Mouse (Mus musculus): Measurements from ENCODE around the gene Phc2. TPM values are rescaled to one million over a fixed set of nuclear protein-coding genes. Genes with fewer than 3 reads are reported as not detected.

Gene Phc2
- polyA plus RNA-seq, 1 experiment from 2014 or later, result 46.9 TPM

DNA sequence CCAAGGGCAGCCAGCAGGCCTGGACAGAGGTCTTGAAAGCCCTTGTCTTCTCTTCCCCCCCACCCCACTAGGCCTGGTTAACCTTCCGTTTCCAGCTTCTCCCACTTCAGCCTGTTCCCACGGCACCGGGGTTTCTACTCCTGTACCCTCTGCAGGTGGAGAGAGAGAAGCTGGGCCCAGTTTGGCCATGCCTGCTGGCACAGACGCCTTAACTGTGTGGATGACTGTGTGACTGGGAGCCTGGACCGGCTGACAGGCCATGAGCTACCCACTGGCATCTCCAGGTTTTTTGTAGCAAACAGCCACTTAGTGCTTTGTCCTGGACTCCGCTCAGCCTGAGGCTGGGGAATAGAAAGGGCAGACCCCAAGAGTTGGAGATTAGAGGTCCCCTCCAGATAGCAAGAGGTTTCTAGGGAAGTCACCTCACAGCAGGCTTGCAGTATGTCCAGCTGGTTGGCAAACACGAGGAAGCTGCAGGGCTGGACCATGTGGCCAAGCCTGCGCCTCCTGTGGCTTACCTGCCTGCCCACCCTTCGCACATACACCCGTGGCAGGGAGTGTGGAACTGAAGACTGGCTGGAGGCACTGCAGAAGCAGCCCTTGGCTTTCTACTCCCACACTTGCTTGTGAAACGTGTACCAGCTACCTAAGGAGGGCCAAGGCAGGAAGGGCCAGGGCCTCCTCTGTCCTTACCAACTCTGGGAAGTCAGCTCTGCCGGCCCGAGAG, 97.7 kb downstream of the Phc2 start:
- WGBS, result 86% methylated on average over 13 of the region's 13 CpGs
- H3K36me3 ChIP-seq, result peaks cover 62% of the 10 kb centered on the region

GRCm38 (mm10) chr4:128753571-128753970, 99.1 kb downstream of the Phc2 start:
- Histone ChIP-seq H3K36me3 (peaks cover 48% of the 10 kb centered on the region), H3K9me3 (no peaks in the 10 kb centered on the region), H3K27ac (no peak overlapping the region), H3K4me1 (no peaks in the 10 kb centered on the region), H3K4me2 (no peak overlapping the region), H3K9ac (no peak overlapping the region), H3K4me3 (replicated peaks) (no peak overlapping the region), H3K27me3 (replicated peaks) (no peaks in the 10 kb centered on the region)
- WGBS, result 91% methylated on average over 7 of the region's 7 CpGs
- no peak for ATAC-seq (ENCODE audit: insufficient read depth, low FRiP score, low read depth)

More for the DNA sequence above, 97.7 kb downstream of the Phc2 start:
- Histone ChIP-seq H3K4me2 (no peak overlapping the region), H3K9me3 (no peaks in the 10 kb centered on the region), H3K4me3 (replicated peaks) (no peak overlapping the region), H3K27me3 (replicated peaks) (no peaks in the 10 kb centered on the region), H3K9ac (no peak overlapping the region), H3K4me1 (no peaks in the 10 kb centered on the region), H3K27ac (no peak overlapping the region)
- no peak for ATAC-seq (ENCODE audit: insufficient read depth, low FRiP score, low read depth)

- no peak within 1 kb of the TSS for H3K4me2 ChIP-seq
- H3K9me3 ChIP-seq, result no peaks in the 10 kb centered on the region
- no peaks in the 10 kb centered on the region for H3K4me1 ChIP-seq
- 74% methylated on average over 3 of the region's 3 CpGs for WGBS
- H3K9ac ChIP-seq, result no peak within 1 kb of the TSS
- ATAC-seq (ENCODE audit: insufficient read depth, low FRiP score, low read depth), result no peak
- no peak within 1 kb of the TSS for H3K27ac ChIP-seq
- no peak within 1 kb of the TSS for H3K4me3 ChIP-seq (replicated peaks)
- no peaks in the 10 kb centered on the region for H3K27me3 ChIP-seq (replicated peaks)
- peaks cover 34% of the 10 kb centered on the region for H3K36me3 ChIP-seq
These were observed 100.6 kb downstream of the Phc2 start, which contains the start of gene A3galt2 for GRCm38 (mm10) chr4:128755064-128755463. Gene A3galt2 (plus strand): TSS chr4:128755364.

GRCm38 (mm10) chr4:128755900-128756299, 101.4 kb downstream of the Phc2 start:
- 77% methylated on average over 7 of the region's 7 CpGs for WGBS
- Histone ChIP-seq H3K9ac (no peak overlapping the region), H3K9me3 (no peaks in the 10 kb centered on the region), H3K27ac (no peak overlapping the region), H3K4me1 (no peaks in the 10 kb centered on the region), H3K36me3 (peaks cover 28% of the 10 kb centered on the region), H3K4me3 (replicated peaks) (no peak overlapping the region), H3K27me3 (replicated peaks) (no peaks in the 10 kb centered on the region), H3K4me2 (no peak overlapping the region)
- no peak for ATAC-seq (ENCODE audit: insufficient read depth, low FRiP score, low read depth)

GRCm38 (mm10) chr4:128759214-128759613, 104.7 kb downstream of the Phc2 start:
- Histone ChIP-seq H3K4me3 (replicated peaks) (no peak overlapping the region), H3K4me2 (no peak overlapping the region), H3K36me3 (no peaks in the 10 kb centered on the region), H3K27me3 (replicated peaks) (no peaks in the 10 kb centered on the region), H3K9me3 (no peaks in the 10 kb centered on the region), H3K27ac (no peak overlapping the region), H3K9ac (no peak overlapping the region), H3K4me1 (no peaks in the 10 kb centered on the region)
- 77% methylated on average over 5 of the region's 5 CpGs for WGBS
- ATAC-seq (ENCODE audit: insufficient read depth, low FRiP score, low read depth), result no peak

GRCm38 (mm10) chr4:128760029-128760428, 105.5 kb downstream of the Phc2 start:
- ATAC-seq (ENCODE audit: insufficient read depth, low FRiP score, low read depth), result 0 out of 2 replicates have a peak, but pooled peaks have one; percentile 45
- H3K27me3 ChIP-seq (replicated peaks), result no peaks in the 10 kb centered on the region
- no peak overlapping the region for H3K4me3 ChIP-seq (replicated peaks)
- no peak overlapping the region for H3K27ac ChIP-seq
- no peak overlapping the region for H3K9ac ChIP-seq
- no peak overlapping the region for H3K4me2 ChIP-seq
- H3K9me3 ChIP-seq, result no peaks in the 10 kb centered on the region
- no peaks in the 10 kb centered on the region for H3K4me1 ChIP-seq
- H3K36me3 ChIP-seq, result no peaks in the 10 kb centered on the region
- 79% methylated on average over 6 of the region's 6 CpGs for WGBS

- 93% methylated on average over 20 of the region's 20 CpGs for WGBS
- Histone ChIP-seq H3K36me3 (no peaks in the 10 kb centered on the region), H3K9me3 (no peaks in the 10 kb centered on the region), H3K9ac (no peak overlapping the region), H3K4me3 (replicated peaks) (no peak overlapping the region), H3K27ac (no peak overlapping the region), H3K4me2 (no peak overlapping the region), H3K4me1 (no peaks in the 10 kb centered on the region), H3K27me3 (replicated peaks) (no peaks in the 10 kb centered on the region)
- ATAC-seq (ENCODE audit: insufficient read depth, low FRiP score, low read depth), result no peak
These were observed 112.4 kb downstream of the Phc2 start for GRCm38 (mm10) chr4:128766929-128767328.

- Histone ChIP-seq H3K4me1 (no peaks in the 10 kb centered on the region), H3K4me3 (replicated peaks) (no peak overlapping the region), H3K4me2 (no peak overlapping the region), H3K9me3 (no peaks in the 10 kb centered on the region), H3K27me3 (replicated peaks) (no peaks in the 10 kb centered on the region), H3K27ac (no peak overlapping the region), H3K36me3 (peaks cover 11% of the 10 kb centered on the region), H3K9ac (no peak overlapping the region)
- WGBS, result 73% methylated on average over 13 of the region's 13 CpGs
- ATAC-seq (ENCODE audit: insufficient read depth, low FRiP score, low read depth), result no peak
These were observed 113.6 kb downstream of the Phc2 start for GRCm38 (mm10) chr4:128768120-128768519.

DNA sequence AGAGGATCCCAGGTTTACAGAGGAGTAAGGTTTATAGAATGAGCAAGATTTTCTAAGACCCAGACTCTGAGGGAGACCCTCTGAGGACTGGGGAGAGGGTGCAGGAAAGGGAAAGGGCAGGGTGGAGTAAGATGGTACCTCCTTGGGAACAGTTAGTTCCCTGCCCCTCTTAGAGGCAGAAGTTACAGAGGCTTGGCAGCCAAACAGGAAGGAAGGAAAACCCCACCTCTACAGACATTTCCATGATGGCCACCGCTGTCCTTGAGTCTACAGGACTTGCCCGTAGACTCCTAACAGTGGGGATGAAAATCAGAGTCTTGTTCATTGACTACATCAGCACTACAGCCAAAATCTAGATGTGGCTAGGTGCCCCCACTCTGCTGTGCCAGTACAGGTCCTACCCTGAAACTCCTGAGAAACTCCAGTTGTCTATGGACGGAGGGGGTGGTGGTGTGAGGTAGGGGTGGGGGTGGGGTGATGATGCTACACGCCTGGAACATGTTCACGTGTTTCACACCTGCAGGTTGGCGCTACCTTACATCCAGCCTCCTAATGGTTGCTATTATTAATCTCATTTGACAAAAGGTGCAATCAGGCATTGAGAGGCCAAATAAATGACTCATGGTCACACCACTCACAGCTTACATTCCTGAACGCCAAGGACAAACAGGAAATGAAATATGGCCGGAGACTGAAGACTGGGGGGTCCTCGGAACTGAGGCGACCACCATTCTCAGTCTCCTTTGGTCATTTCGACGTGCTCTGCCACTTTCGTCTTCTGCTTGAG, 115.3 kb downstream of the Phc2 start:
- Histone ChIP-seq H3K36me3 (peaks cover 24% of the 10 kb centered on the region), H3K27ac (no peak overlapping the region), H3K4me1 (no peaks in the 10 kb centered on the region), H3K9me3 (no peaks in the 10 kb centered on the region), H3K9ac (no peak overlapping the region), H3K4me2 (no peak overlapping the region), H3K4me3 (replicated peaks) (no peak overlapping the region), H3K27me3 (replicated peaks) (no peaks in the 10 kb centered on the region)
- WGBS, result 57% methylated on average over 13 of the region's 13 CpGs
- ATAC-seq (ENCODE audit: insufficient read depth, low FRiP score, low read depth), result no peak

DNA sequence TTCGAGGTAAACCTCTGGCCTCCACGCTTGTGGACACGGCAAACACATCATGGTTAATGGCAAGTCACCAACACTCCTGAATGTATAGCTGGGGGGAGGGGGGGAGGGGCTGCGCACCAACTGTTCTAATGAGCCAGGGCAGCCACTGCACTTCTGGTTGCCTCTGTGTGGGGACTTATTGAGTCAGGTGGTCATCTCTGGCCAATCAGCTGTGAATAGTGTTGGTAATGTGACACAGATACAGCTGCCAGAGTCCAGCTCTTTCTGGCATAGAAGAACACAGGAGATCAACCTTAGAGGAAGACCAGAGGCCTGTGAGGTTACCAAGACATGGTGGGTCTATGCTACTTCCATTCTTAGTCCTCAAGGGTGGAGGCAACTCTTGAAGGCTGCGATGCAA, 116.2 kb downstream of the Phc2 start:
- no peak overlapping the region for H3K27ac ChIP-seq
- H3K4me3 ChIP-seq (replicated peaks), result no peak overlapping the region
- no peaks in the 10 kb centered on the region for H3K27me3 ChIP-seq (replicated peaks)
- H3K9ac ChIP-seq, result no peak overlapping the region
- no peak overlapping the region for H3K4me2 ChIP-seq
- no peak for ATAC-seq (ENCODE audit: insufficient read depth, low FRiP score, low read depth)
- H3K4me1 ChIP-seq, result no peaks in the 10 kb centered on the region
- H3K36me3 ChIP-seq, result peaks cover 31% of the 10 kb centered on the region
- 69% methylated on average over 5 of the region's 5 CpGs for WGBS
- H3K9me3 ChIP-seq, result no peaks in the 10 kb centered on the region

DNA sequence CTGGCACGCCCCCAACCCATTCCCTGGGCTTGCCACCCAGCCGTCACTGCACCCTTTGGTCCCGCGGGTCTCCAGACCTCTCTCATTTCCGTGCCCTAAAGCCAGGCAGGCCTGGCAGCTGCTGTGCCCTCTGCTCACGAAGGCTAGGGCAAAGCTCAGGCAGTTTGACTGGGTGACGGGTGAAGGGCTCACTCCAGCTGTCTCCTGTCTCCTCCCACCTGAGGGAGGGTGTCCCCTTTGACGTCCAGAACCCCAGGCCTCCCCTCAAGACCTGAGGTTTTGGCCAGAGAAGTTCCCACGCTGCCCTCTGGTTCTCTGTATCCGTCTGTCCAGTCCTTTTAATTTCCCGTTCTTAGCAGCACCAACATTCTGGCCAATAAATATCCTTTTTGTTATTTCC, 119.3 kb downstream of the Phc2 start:
- WGBS, result 87% methylated on average over 11 of the region's 11 CpGs
- ATAC-seq (ENCODE audit: insufficient read depth, low FRiP score, low read depth), result no peak
- Histone ChIP-seq H3K27me3 (replicated peaks) (no peaks in the 10 kb centered on the region), H3K27ac (no peak overlapping the region), H3K9ac (no peak overlapping the region), H3K4me3 (replicated peaks) (no peak overlapping the region), H3K36me3 (peaks cover 42% of the 10 kb centered on the region), H3K9me3 (no peaks in the 10 kb centered on the region), H3K4me1 (no peaks in the 10 kb centered on the region), H3K4me2 (no peak overlapping the region)

DNA sequence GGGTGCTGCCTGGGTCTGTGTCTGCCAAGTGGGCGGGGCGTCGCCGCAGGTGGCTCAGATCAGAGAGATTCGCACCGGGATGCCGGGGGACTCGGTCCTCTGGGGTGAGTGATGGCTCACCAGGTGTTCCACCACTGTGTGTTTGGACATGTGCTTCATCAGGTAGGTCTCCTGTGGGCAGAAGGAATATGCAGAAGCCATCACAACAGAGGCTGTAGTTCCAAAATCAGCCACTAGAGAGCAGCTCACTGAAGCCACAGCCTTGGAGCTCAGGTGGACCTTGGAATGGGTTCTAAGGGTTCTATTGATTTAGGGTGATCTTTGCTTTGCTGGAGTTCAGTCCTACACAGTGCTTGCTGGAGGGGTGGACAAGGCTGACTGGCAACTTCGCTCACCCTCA, 120.0 kb downstream of the Phc2 start:
- Histone ChIP-seq H3K4me3 (replicated peaks) (no peak overlapping the region), H3K36me3 (peaks cover 47% of the 10 kb centered on the region), H3K27me3 (replicated peaks) (no peaks in the 10 kb centered on the region), H3K4me1 (no peaks in the 10 kb centered on the region), H3K4me2 (no peak overlapping the region), H3K9ac (no peak overlapping the region), H3K27ac (no peak overlapping the region), H3K9me3 (no peaks in the 10 kb centered on the region)
- ATAC-seq (ENCODE audit: insufficient read depth, low FRiP score, low read depth), result no peak
- WGBS, result 84% methylated on average over 9 of the region's 9 CpGs
